Mouse (Mus musculus) cortical plate, adult 2 months (tissue): ENCODE data around the gene Elfn2.

ENCODE experiments used
- CTCF ChIP-seq: fragments of 200-500 bp; IDR thresholded peaks from 2 replicates; pipeline ENCODE4 v1.5.1; 2011; ENCODE audit warnings: mild to moderate bottlenecking, control low read depth, low read length; ENCODE audit not compliant: insufficient read depth; ENCODE audit errors: extremely low read depth
- POLR2A ChIP-seq: fragments of 200-500 bp; IDR thresholded peaks from 2 replicates; pipeline ENCODE4 v1.6.1; 2011; ENCODE audit warnings: mild to moderate bottlenecking, low read length, control low read depth; ENCODE audit not compliant: insufficient read depth; ENCODE audit errors: extremely low read depth

- TF ChIP-seq CTCF (no peak), POLR2A (no peak)
These were observed 34.4 kb upstream of the Elfn2 start for GRCm38 (mm10) chr15:78752991-78753390.
